Mouse (Mus musculus) cerebellum, adult 11-12 months (tissue): Measurements from ENCODE around the gene Otop1.
A peak's percentile ranks its signal among the peaks of the same experiment; 100 is the strongest.

ENCODE experiments used
- DNase-seq: peaks from one replicate; pipeline ENCODE4 v3.0.0; 2022

The Otop1 gene

GRCm38 (mm10) chr5:38302651-38303050 lies 26.9 kb downstream of the Otop1 start:
- DNase-seq: no peak

GRCm38 (mm10) chr5:38305241-38305640 lies 29.5 kb downstream of the Otop1 start:
- DNase-seq: no peak

- peak; percentile 81 for DNase-seq
Observed at GRCm38 (mm10) chr5:38307255-38308101, 31.7 kb downstream of the Otop1 start.

- peak; percentile 32 for DNase-seq
Observed at GRCm38 (mm10) chr5:38308873-38309272, 33.1 kb downstream of the Otop1 start.

GRCm38 (mm10) chr5:38309795-38310194 lies 34.0 kb downstream of the Otop1 start:
- no peak for DNase-seq

- no peak for DNase-seq
Observed at GRCm38 (mm10) chr5:38318966-38319786, 43.4 kb downstream of the Otop1 start, which contains the start of gene Drd5. Drd5 (plus strand) TSS chr5:38319367.

- no peak for DNase-seq
Observed at GRCm38 (mm10) chr5:38333381-38333780, 57.6 kb downstream of the Otop1 start.

- DNase-seq: no peak
Observed at GRCm38 (mm10) chr5:38334582-38334981, 58.8 kb downstream of the Otop1 start.

- DNase-seq: no peak
Observed at GRCm38 (mm10) chr5:38343101-38343500, 67.3 kb downstream of the Otop1 start.

- DNase-seq: no peak
Observed at GRCm38 (mm10) chr5:38346646-38347432, 71.1 kb downstream of the Otop1 start.

- no peak for DNase-seq
Observed at GRCm38 (mm10) chr5:38350351-38350929, 74.7 kb downstream of the Otop1 start.
